ENCODE assay signal across 8 mouse cellular contexts in the genomic region with DNA sequence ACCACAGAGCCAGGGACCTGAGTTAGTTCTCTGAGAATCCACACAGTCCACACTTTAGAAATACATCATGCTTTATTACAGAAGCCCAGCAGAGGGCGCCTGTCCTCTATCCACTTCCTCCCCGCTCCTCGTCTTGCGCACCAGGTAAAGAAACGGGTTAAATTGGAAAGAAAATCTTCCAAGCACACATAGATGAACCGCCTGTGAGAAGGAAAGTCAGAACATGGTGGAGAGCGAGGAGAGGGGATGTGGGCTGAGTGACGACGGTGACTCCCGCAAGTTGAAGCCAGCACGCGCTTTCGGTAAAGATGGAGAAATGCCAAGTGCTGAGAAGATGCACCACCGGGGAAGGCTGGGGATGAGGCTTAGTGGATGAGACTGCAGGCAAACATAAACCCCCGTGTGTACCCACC. TPM values are rescaled to one million over a fixed set of nuclear protein-coding genes. Genes with fewer than 3 reads are reported as not detected.
DNase-seq lines count a peak whose midpoint lies in the region; ATAC-seq and TF ChIP-seq lines count a peak whose summit lies in the region.

No protein-coding gene starts in this region.

- peak overlapping the region; percentile 67 for H3K4me2 ChIP-seq in heart, embryonic 13.5 days
- H3K4me2 ChIP-seq in liver, embryonic 12.5 days, result peak overlapping the region; percentile 52

- TF ChIP-seq POLR2A in embryonic fibroblast, embryonic 13.5 days (IDR thresholded peaks at IDR 0.05; ENCODE audit: low read depth, low read length), result no peak

- 0 out of 2 replicates have a peak, but pooled peaks have one; percentile 16 for TF ChIP-seq CTCF in embryonic fibroblast, embryonic 13.5 days (IDR thresholded peaks at IDR 0.05; ENCODE audit: borderline replicate concordance, insufficient read depth, low read length)

- H3K4me3 ChIP-seq in embryonic fibroblast, embryonic 13.5 days (ENCODE audit: insufficient read depth, low read length), result peak overlapping the region; percentile 60
- peak overlapping the region; percentile 50 for H3K4me3 ChIP-seq in heart, embryonic 13.5 days
- H3K4me3 ChIP-seq in liver, embryonic 12.5 days, result peak overlapping the region; percentile 26

- peak; percentile 90 for DNase-seq in brain, adult 2 months (ENCODE audit: low read depth, low spot score)
- peak; percentile 84 for DNase-seq in kidney, postnatal 10 days
- peak; percentile 74 for DNase-seq in neural tube, embryonic 10.5 days (ENCODE audit: extremely low spot score, low spot score)
- DNase-seq in testis, postnatal 14 days (ENCODE audit: low spot score), result peak; percentile 63

- peak; percentile 55 for ATAC-seq in CD4-positive, CD25-positive, alpha-beta regulatory T cell, adult 4 months
- no peak for ATAC-seq in heart, embryonic 13.5 days (ENCODE audit: extremely low read depth, insufficient number of reproducible peaks, low FRiP score, low TSS enrichment)
- no peak for ATAC-seq in liver, embryonic 12.5 days

- H3K9ac ChIP-seq in heart, embryonic 13.5 days, result peak overlapping the region; percentile 45; the same call in 1 of the 2 replicates
- H3K9ac ChIP-seq in liver, embryonic 12.5 days, result no peak overlapping the region

- peaks cover 27% of the 10 kb centered on the region for H3K27me3 ChIP-seq in heart, embryonic 13.5 days (replicated peaks)
- H3K27me3 ChIP-seq in liver, embryonic 12.5 days (replicated peaks), result peaks cover 43% of the 10 kb centered on the region

- H3K36me3 ChIP-seq in heart, embryonic 13.5 days, result no peaks in the 10 kb centered on the region
- no peaks in the 10 kb centered on the region for H3K36me3 ChIP-seq in liver, embryonic 12.5 days

- no peaks in the 10 kb centered on the region for H3K9me3 ChIP-seq in heart, embryonic 13.5 days
- no peaks in the 10 kb centered on the region for H3K9me3 ChIP-seq in liver, embryonic 12.5 days (replicated peaks)

- H3K27ac ChIP-seq in embryonic fibroblast, embryonic 13.5 days (ENCODE audit: insufficient read depth, low read length), result no peak overlapping the region
- H3K27ac ChIP-seq in heart, embryonic 13.5 days (replicated peaks), result no peak overlapping the region
- H3K27ac ChIP-seq in liver, embryonic 12.5 days, result no peak overlapping the region

- WGBS in heart, embryonic 13.5 days, result 1% methylated on average over 15 of the region's 15 CpGs
- WGBS in liver, embryonic 12.5 days (ENCODE audit: insufficient replicate concordance), result 5% methylated on average over 15 of the region's 15 CpGs

- peaks cover 7% of the 10 kb centered on the region for H3K4me1 ChIP-seq in embryonic fibroblast, embryonic 13.5 days (ENCODE audit: control insufficient read depth, insufficient read depth, low read length)
- H3K4me1 ChIP-seq in heart, embryonic 13.5 days, result peaks cover 25% of the 10 kb centered on the region
- H3K4me1 ChIP-seq in liver, embryonic 12.5 days, result no peaks in the 10 kb centered on the region

RNA-seq across cellular contexts. Expression of a gene that starts 7.8 kb away (rescaled TPM):
- under 1 TPM; 0.16 to 0.46 TPM for polyA plus RNA-seq in CD4-positive, CD25-positive, alpha-beta regulatory T cell, adult 4 months (2017; shearing (Covaris generic))
- 0.18 and 0.19 TPM in 2 replicates for polyA plus RNA-seq in embryonic fibroblast, embryonic 13.5 days (2011; ENCODE audit: insufficient read length, low read depth, missing spikeins)
- 0.36 and 0.39 TPM in 2 replicates for polyA plus RNA-seq in heart, embryonic 13.5 days (2015; fragmentation: Nextera tagmentation; extraction: Ambion mirVana)
- polyA plus RNA-seq in liver, embryonic 12.5 days (2016; fragmentation: Nextera tagmentation; extraction: Ambion mirVana), result 0.05 TPM in 1 of 2 replicates, not detected in the other

RNA-seq across cellular contexts. Expression of a gene that starts 9.3 kb away (rescaled TPM):
- not detected for polyA plus RNA-seq in CD4-positive, CD25-positive, alpha-beta regulatory T cell, adult 4 months (2017; shearing (Covaris generic))
- polyA plus RNA-seq in embryonic fibroblast, embryonic 13.5 days (2011; ENCODE audit: insufficient read length, low read depth, missing spikeins), result not detected in 2 replicates
- not detected in 2 replicates for polyA plus RNA-seq in heart, embryonic 13.5 days (2015; fragmentation: Nextera tagmentation; extraction: Ambion mirVana)
- polyA plus RNA-seq in liver, embryonic 12.5 days (2016; fragmentation: Nextera tagmentation; extraction: Ambion mirVana), result not detected in 2 replicates

RNA-seq across cellular contexts. Expression of a gene that starts 31.7 kb away (rescaled TPM):
- 10 to 100 TPM; 11.1 to 15.2 TPM for polyA plus RNA-seq in CD4-positive, CD25-positive, alpha-beta regulatory T cell, adult 4 months (2017; shearing (Covaris generic))
- polyA plus RNA-seq in embryonic fibroblast, embryonic 13.5 days (2011; ENCODE audit: insufficient read length, low read depth, missing spikeins), result 12.3 and 14.3 TPM in 2 replicates
- polyA plus RNA-seq in heart, embryonic 13.5 days (2015; fragmentation: Nextera tagmentation; extraction: Ambion mirVana), result 12.2 and 13.5 TPM in 2 replicates
- 10.7 and 11.8 TPM in 2 replicates for polyA plus RNA-seq in liver, embryonic 12.5 days (2016; fragmentation: Nextera tagmentation; extraction: Ambion mirVana)

RNA-seq across cellular contexts. Expression of a gene that starts 34.4 kb away (rescaled TPM):
- polyA plus RNA-seq in CD4-positive, CD25-positive, alpha-beta regulatory T cell, adult 4 months (2017; shearing (Covaris generic)), result not detected
- polyA plus RNA-seq in embryonic fibroblast, embryonic 13.5 days (2011; ENCODE audit: insufficient read length, low read depth, missing spikeins), result not detected in 2 replicates
- polyA plus RNA-seq in heart, embryonic 13.5 days (2015; fragmentation: Nextera tagmentation; extraction: Ambion mirVana), result 1.5 and 1.8 TPM in 2 replicates
- not detected in 2 replicates for polyA plus RNA-seq in liver, embryonic 12.5 days (2016; fragmentation: Nextera tagmentation; extraction: Ambion mirVana)

RNA-seq across cellular contexts. Expression of a gene that starts 37.8 kb away (rescaled TPM):
- polyA plus RNA-seq in CD4-positive, CD25-positive, alpha-beta regulatory T cell, adult 4 months (2017; shearing (Covaris generic)), result 10 to 100 TPM; 28.3 to 37.7 TPM
- polyA plus RNA-seq in embryonic fibroblast, embryonic 13.5 days (2011; ENCODE audit: insufficient read length, low read depth, missing spikeins), result 28.7 and 40.5 TPM in 2 replicates
- polyA plus RNA-seq in heart, embryonic 13.5 days (2015; fragmentation: Nextera tagmentation; extraction: Ambion mirVana), result 25.7 and 27.7 TPM in 2 replicates
- polyA plus RNA-seq in liver, embryonic 12.5 days (2016; fragmentation: Nextera tagmentation; extraction: Ambion mirVana), result 38.3 and 44.0 TPM in 2 replicates
